Mouse (Mus musculus): ENCODE measurements at regions not wholly inside any gene's neighbourhood (a gene's known extent, or its start where the extent isn't known, plus 50 kb on each side); places are given as distances from the start of the nearest gene placed in this dataset.

DNA sequence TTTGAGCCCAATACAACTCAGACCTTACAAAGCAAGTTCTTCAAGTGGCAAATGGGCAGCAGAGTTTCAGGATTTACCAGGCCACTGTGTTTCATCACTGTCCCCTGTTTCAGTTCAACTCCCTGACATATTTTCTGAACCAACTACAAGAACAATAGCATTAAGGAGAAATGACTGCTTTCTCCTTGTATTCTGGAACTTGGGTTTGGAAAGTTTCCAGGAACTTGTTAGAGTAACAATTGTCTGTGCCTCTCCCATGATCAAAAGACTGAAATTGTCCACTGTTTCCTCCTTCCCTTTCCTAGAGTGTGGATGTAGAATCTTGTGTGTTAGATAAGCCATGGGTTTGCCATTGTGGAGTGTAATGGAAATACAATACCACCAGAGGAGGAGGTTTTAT, 893.1 kb upstream of the Tenm2 start:
- Histone ChIP-seq H3K27me3 (ENCODE audit: control insufficient read depth, insufficient read depth, insufficient read length) (no peaks in the 10 kb centered on the region), H3K4me3 (ENCODE audit: insufficient read depth, poor library complexity, severe bottlenecking) (no peak overlapping the region), H3K79me3 (ENCODE audit: low read depth) (no peaks in the 10 kb centered on the region), H3K36me3 (ENCODE audit: control insufficient read depth, insufficient read depth) (no peaks in the 10 kb centered on the region), H3ac (ENCODE audit: control insufficient read depth, insufficient read length, low read depth) (no peak overlapping the region), H3K79me2 (ENCODE audit: control insufficient read depth, insufficient read depth) (no peaks in the 10 kb centered on the region)
- TF ChIP-seq CEBPB (IDR thresholded peaks at IDR 0.05; ENCODE audit: low read depth) (no peak), USF1 (IDR thresholded peaks at IDR 0.05; ENCODE audit: low read depth) (no peak), FOSL1 (IDR thresholded peaks at IDR 0.05; ENCODE audit: insufficient read depth, low read length, poor library complexity, severe bottlenecking) (no peak), CTCF (IDR thresholded peaks at IDR 0.05; ENCODE audit: control insufficient read depth, insufficient read depth, insufficient read length) (no peak), MYOG (IDR thresholded peaks at IDR 0.05; ENCODE audit: control insufficient read depth, extremely low read depth, insufficient read length) (no peak), MYOD1 (IDR thresholded peaks at IDR 0.05; ENCODE audit: control insufficient read depth, insufficient read length, low read depth) (no peak), MAX (IDR thresholded peaks at IDR 0.05) (no peak)

DNA sequence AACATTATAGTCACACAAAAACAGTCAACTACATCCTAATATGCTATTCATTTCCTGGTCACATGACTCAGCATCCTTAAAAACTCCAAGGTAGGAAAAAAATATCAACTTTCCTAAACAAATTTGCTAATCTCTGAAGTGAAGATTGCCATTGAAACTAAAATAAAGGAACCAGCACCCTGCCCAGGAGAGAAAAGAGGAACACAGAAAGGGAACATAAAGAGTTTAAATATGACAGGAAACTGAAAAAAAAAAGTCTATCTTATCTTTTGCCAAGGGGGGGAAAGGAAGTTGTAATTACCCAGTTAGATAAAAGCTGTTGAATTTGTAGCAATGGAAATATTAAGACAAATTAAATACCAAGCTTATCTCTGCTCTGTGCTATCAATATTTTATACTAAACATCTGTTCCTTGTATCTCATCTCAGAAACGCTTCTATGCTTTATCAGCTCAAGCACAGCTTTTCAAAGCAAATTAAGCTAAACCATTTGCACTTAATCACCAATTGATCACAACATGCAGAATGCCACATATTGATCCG, 888.1 kb upstream of the Tenm2 start:
- no peak for TF ChIP-seq MAX (IDR thresholded peaks at IDR 0.05)
- no peak for TF ChIP-seq CTCF (IDR thresholded peaks at IDR 0.05; ENCODE audit: control insufficient read depth, insufficient read depth, insufficient read length)
- no peak for TF ChIP-seq FOSL1 (IDR thresholded peaks at IDR 0.05; ENCODE audit: insufficient read depth, low read length, poor library complexity, severe bottlenecking)
- TF ChIP-seq USF1 (IDR thresholded peaks at IDR 0.05; ENCODE audit: low read depth) = no peak
- no peak for TF ChIP-seq CEBPB (IDR thresholded peaks at IDR 0.05; ENCODE audit: low read depth)
- no peak for TF ChIP-seq MYOG (IDR thresholded peaks at IDR 0.05; ENCODE audit: control insufficient read depth, extremely low read depth, insufficient read length)
- no peak for TF ChIP-seq MYOD1 (IDR thresholded peaks at IDR 0.05; ENCODE audit: control insufficient read depth, insufficient read length, low read depth)
- no peaks in the 10 kb centered on the region for H3K36me3 ChIP-seq (ENCODE audit: control insufficient read depth, insufficient read depth)
- no peaks in the 10 kb centered on the region for H3K79me2 ChIP-seq (ENCODE audit: control insufficient read depth, insufficient read depth)
- no peak overlapping the region for H3K4me3 ChIP-seq (ENCODE audit: insufficient read depth, poor library complexity, severe bottlenecking)
- no peaks in the 10 kb centered on the region for H3K27me3 ChIP-seq (ENCODE audit: control insufficient read depth, insufficient read depth, insufficient read length)
- no peaks in the 10 kb centered on the region for H3K79me3 ChIP-seq (ENCODE audit: low read depth)
- H3ac ChIP-seq (ENCODE audit: control insufficient read depth, insufficient read length, low read depth) = no peak overlapping the region

- no peaks in the 10 kb centered on the region for H3K27me3 ChIP-seq (ENCODE audit: control insufficient read depth, insufficient read depth, insufficient read length)
- H3K36me3 ChIP-seq (ENCODE audit: control insufficient read depth, insufficient read depth) = no peaks in the 10 kb centered on the region
- no peak overlapping the region for H3ac ChIP-seq (ENCODE audit: control insufficient read depth, insufficient read length, low read depth)
- H3K79me3 ChIP-seq (ENCODE audit: low read depth) = no peaks in the 10 kb centered on the region
- no peak overlapping the region for H3K4me3 ChIP-seq (ENCODE audit: insufficient read depth, poor library complexity, severe bottlenecking)
- H3K79me2 ChIP-seq (ENCODE audit: control insufficient read depth, insufficient read depth) = no peaks in the 10 kb centered on the region
- peak; percentile 69 for TF ChIP-seq USF1 (IDR thresholded peaks at IDR 0.05; ENCODE audit: low read depth)
- no peak for TF ChIP-seq MAX (IDR thresholded peaks at IDR 0.05)
Observed at GRCm38 (mm10) chr11:38122474-38122873, 886.7 kb upstream of the Tenm2 start.

GRCm38 (mm10) chr11:38121051-38121616, 885.4 kb upstream of the Tenm2 start:
- TF ChIP-seq USF1 (IDR thresholded peaks at IDR 0.05; ENCODE audit: low read depth) (no peak), CTCF (IDR thresholded peaks at IDR 0.05; ENCODE audit: control insufficient read depth, insufficient read depth, insufficient read length) (no peak), MYOD1 (IDR thresholded peaks at IDR 0.05; ENCODE audit: control insufficient read depth, insufficient read length, low read depth) (no peak), MYOG (IDR thresholded peaks at IDR 0.05; ENCODE audit: control insufficient read depth, extremely low read depth, insufficient read length) (no peak), FOSL1 (IDR thresholded peaks at IDR 0.05; ENCODE audit: insufficient read depth, low read length, poor library complexity, severe bottlenecking) (no peak), MAX (IDR thresholded peaks at IDR 0.05) (no peak), CEBPB (IDR thresholded peaks at IDR 0.05; ENCODE audit: low read depth) (no peak)
- no peaks in the 10 kb centered on the region for H3K79me2 ChIP-seq (ENCODE audit: control insufficient read depth, insufficient read depth)
- no peak overlapping the region for H3K4me3 ChIP-seq (ENCODE audit: insufficient read depth, poor library complexity, severe bottlenecking)
- H3K27me3 ChIP-seq (ENCODE audit: control insufficient read depth, insufficient read depth, insufficient read length) = no peaks in the 10 kb centered on the region
- no peaks in the 10 kb centered on the region for H3K36me3 ChIP-seq (ENCODE audit: control insufficient read depth, insufficient read depth)
- no peak overlapping the region for H3ac ChIP-seq (ENCODE audit: control insufficient read depth, insufficient read length, low read depth)
- H3K79me3 ChIP-seq (ENCODE audit: low read depth) = no peaks in the 10 kb centered on the region

DNA sequence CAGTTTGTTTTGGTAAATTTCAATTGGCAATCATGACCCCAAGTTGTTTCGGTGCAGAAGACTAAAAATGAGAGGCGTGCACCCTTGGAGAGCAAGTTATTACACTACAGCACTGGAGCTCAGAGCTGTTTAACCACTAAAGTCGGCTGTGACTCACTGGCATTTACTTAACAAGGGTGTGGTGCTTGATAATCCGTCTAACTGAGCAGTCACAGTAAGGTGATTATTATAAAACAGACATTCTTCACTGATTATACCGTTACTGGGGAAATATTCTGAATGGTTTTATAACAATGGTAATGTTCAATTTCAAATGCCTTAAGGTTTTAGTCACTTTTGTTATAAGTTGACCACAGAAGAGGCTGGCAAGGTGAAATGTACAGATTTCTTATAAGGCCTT, 882.0 kb upstream of the Tenm2 start:
- no peaks in the 10 kb centered on the region for H3K79me2 ChIP-seq (ENCODE audit: control insufficient read depth, insufficient read depth)
- TF ChIP-seq MYOD1 (IDR thresholded peaks at IDR 0.05; ENCODE audit: control insufficient read depth, insufficient read length, low read depth) (no peak), FOSL1 (IDR thresholded peaks at IDR 0.05; ENCODE audit: insufficient read depth, low read length, poor library complexity, severe bottlenecking) (peak; percentile 40)

DNA sequence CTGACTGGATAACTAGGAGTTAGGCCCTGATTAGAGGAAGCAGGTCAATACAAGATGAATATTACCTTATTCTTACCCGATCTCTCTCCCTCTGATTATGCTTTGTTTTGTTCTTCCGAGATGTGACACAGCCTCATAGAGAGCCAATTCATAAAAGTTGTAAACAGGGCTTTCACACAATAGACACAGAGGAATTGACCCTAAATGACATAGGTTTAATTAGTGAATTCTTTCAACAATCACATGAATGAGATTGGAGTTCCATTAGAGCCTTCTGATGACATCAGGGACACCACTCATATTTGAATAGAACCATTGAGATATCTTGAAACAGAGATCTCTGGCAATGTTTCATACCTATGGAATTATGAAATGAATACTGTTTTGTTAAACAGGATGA, 856.4 kb upstream of the Tenm2 start:
- no peaks in the 10 kb centered on the region for H3K27me3 ChIP-seq (ENCODE audit: control insufficient read depth, insufficient read depth, insufficient read length)
- H3K79me3 ChIP-seq (ENCODE audit: low read depth) = no peaks in the 10 kb centered on the region
- H3K36me3 ChIP-seq (ENCODE audit: control insufficient read depth, insufficient read depth) = no peaks in the 10 kb centered on the region
- no peak overlapping the region for H3K4me3 ChIP-seq (ENCODE audit: insufficient read depth, poor library complexity, severe bottlenecking)
- H3K79me2 ChIP-seq (ENCODE audit: control insufficient read depth, insufficient read depth) = no peaks in the 10 kb centered on the region
- H3ac ChIP-seq (ENCODE audit: control insufficient read depth, insufficient read length, low read depth) = no peak overlapping the region
- no peak for TF ChIP-seq MAX (IDR thresholded peaks at IDR 0.05)
- no peak for TF ChIP-seq MYOD1 (IDR thresholded peaks at IDR 0.05; ENCODE audit: control insufficient read depth, insufficient read length, low read depth)
- no peak for TF ChIP-seq CTCF (IDR thresholded peaks at IDR 0.05; ENCODE audit: control insufficient read depth, insufficient read depth, insufficient read length)
- TF ChIP-seq CEBPB (IDR thresholded peaks at IDR 0.05; ENCODE audit: low read depth) = no peak
- no peak for TF ChIP-seq MYOG (IDR thresholded peaks at IDR 0.05; ENCODE audit: control insufficient read depth, extremely low read depth, insufficient read length)
- TF ChIP-seq FOSL1 (IDR thresholded peaks at IDR 0.05; ENCODE audit: insufficient read depth, low read length, poor library complexity, severe bottlenecking) = no peak
- no peak for TF ChIP-seq USF1 (IDR thresholded peaks at IDR 0.05; ENCODE audit: low read depth)

More for the DNA sequence above, 882.0 kb upstream of the Tenm2 start:
- H3K27me3 ChIP-seq (ENCODE audit: control insufficient read depth, insufficient read depth, insufficient read length) = no peaks in the 10 kb centered on the region
- H3ac ChIP-seq (ENCODE audit: control insufficient read depth, insufficient read length, low read depth) = no peak overlapping the region
- no peaks in the 10 kb centered on the region for H3K36me3 ChIP-seq (ENCODE audit: control insufficient read depth, insufficient read depth)
- no peak overlapping the region for H3K4me3 ChIP-seq (ENCODE audit: insufficient read depth, poor library complexity, severe bottlenecking)
- no peaks in the 10 kb centered on the region for H3K79me3 ChIP-seq (ENCODE audit: low read depth)

Data from C2C12 (cell line).